Mouse (Mus musculus) right cerebral cortex, adult 2 months (tissue): ENCODE results near the gene Klhdc3.

Experiments used
- DNase-seq, 2 experiments: peaks; one replicate each; pipeline ENCODE4 v3.0.0; 2021 to 2022; ENCODE audit warnings: low spot score in 2 of 2

Gene Klhdc3

GRCm38 (mm10) chr17:46661351-46661750 is 19.4 kb downstream of the Klhdc3 start:
- DNase-seq: no peak

DNA sequence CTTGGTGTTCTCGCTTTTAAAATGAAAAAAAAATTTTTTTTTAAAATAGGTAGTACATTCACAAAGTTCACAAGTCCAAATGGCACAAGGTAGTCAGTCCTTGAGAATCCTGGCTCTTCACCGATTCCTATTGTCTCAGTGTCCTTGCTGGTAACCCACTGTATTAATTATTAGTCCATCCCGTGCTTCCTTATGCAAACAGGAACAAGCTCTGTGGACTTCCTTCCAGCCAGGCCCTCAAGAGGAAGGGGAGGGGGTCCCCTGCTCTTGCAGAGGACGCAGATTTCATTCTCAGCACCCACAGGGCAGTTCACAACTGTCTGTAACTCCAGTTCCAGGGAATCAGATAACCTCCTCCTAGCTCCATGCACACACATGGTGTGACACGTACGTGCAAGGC is 24.7 kb downstream of the Klhdc3 start:
- no peak for DNase-seq

DNA sequence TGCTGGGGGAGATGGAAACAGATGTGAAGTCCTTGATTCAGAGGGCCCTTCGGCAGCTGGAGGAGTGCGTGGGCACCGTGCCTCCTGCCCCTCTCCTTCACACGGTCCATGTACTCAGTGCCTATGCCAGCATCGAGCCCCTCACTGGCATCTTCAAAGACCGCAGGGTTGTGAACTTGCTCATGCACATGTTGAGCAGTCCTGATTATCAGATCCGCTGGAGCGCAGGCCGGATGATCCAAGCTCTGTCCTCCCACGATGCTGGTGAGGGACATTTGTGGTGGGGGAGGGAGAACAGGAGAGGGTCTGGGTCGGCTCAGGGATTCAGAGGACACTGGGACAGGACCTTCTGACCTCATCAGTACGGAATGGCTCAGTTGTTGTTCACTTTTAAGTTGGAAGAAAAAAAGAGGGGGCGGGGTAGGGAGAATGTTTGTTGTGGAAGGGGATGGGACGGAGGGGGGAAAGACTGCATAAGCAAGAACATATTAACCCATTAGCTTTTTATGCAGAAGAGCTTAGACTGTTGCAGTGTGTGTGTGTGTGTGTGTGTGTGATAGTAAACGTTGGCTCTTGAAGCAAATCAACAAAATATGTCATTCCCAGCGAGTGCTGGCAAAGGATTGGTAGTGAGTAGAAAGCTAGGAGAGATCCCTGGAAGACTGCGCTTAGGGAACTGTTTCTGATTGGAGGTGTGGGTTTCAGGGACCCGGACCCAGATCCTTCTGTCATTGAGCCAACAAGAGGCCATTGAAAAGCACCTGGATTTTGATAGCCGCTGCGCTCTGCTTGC is 28.8 kb downstream of the Klhdc3 start:
- DNase-seq: no peak

- no peak for DNase-seq
Observed at GRCm38 (mm10) chr17:46651292-46651691, 29.4 kb downstream of the Klhdc3 start.

DNA sequence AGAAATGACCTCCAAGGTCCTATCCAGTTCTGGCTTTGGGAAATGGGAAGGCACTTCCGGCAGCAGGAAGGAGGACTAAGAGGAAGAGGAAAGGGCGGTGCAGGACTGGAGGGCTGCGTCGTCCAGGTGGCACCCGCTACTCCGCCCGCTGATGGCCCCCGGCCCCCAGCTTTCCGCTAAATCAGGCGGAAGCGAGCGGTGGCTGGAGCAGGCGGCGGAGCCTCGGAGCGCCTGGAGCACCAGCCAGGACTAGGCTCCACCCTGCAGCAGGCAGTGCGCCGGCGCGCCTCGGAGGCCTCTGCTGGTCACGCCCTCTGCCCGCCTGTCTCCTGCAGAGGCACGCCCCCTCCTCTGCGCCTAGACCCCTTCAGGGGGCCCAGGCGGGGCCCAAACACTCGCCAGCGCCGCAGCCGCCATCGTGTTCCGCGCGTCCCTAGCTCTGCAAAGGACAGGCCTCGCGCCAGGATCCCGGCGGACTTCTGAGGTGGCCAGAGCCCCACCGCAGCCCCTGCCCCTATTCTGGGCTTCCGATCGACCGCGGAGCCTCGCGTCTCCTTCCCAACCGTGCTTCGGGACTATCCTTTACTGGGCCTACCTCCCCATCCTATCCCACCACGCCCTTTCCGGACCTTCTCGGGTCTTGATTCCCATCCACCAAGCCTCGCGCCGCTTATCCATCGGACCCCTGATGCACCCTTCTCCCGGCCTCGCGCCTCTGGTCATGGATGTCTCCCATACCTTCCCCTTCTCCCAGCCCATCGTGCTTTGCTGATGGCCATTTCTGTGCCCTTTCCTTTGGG is 30.3 kb downstream of the Klhdc3 start, which contains the start of gene Cul7:
TSS of gene Cul7 (plus strand) at position 106 of the 800 bp plus-strand sequence.
- peak; percentile 87 to 89 for DNase-seq

DNA sequence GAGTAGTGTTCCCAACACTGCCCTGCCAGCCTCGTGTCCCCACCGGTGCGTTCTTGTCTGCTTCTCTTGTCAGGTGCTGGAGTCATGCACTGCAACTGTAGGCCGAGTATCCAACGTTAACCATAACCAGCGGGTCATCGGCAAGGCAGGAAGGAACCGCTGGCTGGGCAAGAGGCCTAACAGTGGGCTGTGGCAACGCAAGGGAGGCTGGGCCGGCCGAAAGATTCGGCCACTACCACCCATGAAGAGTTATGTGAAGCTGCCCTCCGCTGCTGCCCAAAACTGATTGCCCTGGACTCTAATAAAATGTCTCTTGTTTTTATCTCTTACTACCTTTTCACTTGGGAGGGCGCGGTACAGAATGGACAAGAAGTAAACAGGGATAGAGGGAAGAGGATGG is 30.9 kb downstream of the Klhdc3 start:
- no peak for DNase-seq

GRCm38 (mm10) chr17:46648436-46648835 is 32.3 kb downstream of the Klhdc3 start:
- no peak for DNase-seq

- DNase-seq: no peak
Observed at GRCm38 (mm10) chr17:46647279-46647678, 33.4 kb downstream of the Klhdc3 start.

- no peak for DNase-seq
Observed at GRCm38 (mm10) chr17:46646322-46646662, 34.4 kb downstream of the Klhdc3 start.

DNA sequence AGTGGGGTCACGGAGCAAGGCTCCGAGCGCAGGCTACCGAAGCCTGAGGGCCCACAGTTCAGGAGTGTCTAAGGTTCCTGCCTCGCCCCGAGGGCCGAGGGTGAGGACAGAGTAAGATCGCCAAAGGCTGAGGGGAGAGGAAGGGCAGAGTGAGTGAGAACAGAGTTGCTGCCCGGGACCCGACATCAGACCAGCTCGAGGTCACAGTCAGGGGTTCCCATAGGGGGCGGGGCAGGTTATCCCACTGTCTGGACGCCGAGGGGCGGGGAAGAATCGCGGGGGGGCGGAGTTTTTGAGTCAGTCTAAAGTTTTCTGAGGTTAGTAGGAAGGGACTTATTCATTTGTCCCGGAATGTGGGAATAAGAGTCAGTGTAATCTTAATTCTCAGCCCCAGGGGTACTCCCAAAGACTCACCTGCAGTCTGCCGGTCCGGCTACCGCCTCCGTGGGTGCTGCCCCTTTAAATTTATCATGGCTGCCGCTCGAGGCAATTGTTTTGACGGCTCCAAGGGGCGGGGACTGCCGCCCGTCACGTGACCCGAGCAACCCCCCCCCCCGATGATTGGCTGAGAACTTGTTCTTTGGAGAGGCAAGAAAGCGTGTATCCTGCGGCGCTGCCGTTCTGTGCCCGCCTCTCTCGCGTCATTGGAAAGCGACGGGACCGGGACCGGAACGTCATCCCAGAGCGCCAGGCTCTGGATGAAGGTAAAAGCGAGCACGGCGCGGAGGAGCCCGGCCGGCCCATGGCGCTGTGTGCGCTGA is 35.0 kb downstream of the Klhdc3 start, which contains the start of the genes Klc4 and Mrpl2:
TSS of gene Klc4 (minus strand) at position 462 of the 761 bp plus-strand sequence.
TSS of gene Mrpl2 (plus strand) at position 669 of the 761 bp plus-strand sequence.
- peak; percentile 100 for DNase-seq

DNA sequence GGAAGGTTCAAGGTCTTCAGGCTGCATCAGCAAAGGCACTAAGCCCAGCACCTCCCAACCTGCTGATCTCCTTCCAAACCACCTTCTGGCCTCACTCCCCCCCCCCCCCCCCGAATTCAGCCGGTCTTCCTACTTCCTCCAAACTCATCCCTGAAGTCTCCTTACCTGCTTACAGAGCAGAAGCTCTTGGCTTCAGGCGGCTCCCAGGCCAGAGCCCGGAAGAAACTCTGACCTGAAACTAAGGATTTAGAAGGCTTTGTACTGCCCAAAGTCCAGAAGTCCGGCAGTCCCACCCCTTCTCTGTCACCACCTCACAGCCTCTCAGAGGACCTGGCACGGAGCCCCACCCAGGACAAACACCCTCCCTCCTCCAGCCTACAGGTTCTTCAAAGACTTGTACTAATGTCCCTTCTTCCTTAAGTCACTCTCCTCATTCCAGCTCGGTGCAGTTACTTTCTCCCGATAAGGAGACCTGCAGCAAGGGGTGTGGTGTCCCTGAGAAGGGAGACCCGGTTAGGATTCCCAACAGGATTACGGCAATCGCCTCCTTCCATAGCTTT is 35.7 kb downstream of the Klhdc3 start:
- DNase-seq: no peak

GRCm38 (mm10) chr17:46644152-46644805 is 36.4 kb downstream of the Klhdc3 start:
- DNase-seq: no peak

- no peak for DNase-seq
Observed at GRCm38 (mm10) chr17:46642060-46642459, 38.7 kb downstream of the Klhdc3 start.

DNA sequence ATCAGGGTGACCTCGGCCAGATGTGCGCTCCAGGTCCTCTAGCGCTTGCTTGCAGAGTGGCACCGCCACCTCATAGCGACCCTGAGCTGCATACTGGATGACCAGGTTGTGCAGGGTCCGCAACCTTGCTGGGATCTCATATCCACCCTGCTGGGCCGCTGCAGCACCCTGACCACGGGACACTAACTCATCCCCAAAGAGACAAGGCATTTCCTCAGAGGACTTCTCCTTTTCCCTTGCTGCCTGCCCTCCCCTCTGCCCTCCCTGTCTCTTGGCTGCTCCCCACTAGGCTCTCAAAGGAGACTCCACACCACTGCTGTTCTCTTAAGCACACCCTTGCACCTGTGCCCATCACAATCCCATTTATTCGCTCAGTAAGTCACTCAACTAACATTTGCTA is 40.8 kb downstream of the Klhdc3 start:
- DNase-seq: no peak

- peak; percentile 72 to 74 for DNase-seq
Observed at GRCm38 (mm10) chr17:46636831-46637523, 43.7 kb downstream of the Klhdc3 start.

GRCm38 (mm10) chr17:46629685-46630441 is 50.9 kb downstream of the Klhdc3 start:
- no peak for DNase-seq

DNA sequence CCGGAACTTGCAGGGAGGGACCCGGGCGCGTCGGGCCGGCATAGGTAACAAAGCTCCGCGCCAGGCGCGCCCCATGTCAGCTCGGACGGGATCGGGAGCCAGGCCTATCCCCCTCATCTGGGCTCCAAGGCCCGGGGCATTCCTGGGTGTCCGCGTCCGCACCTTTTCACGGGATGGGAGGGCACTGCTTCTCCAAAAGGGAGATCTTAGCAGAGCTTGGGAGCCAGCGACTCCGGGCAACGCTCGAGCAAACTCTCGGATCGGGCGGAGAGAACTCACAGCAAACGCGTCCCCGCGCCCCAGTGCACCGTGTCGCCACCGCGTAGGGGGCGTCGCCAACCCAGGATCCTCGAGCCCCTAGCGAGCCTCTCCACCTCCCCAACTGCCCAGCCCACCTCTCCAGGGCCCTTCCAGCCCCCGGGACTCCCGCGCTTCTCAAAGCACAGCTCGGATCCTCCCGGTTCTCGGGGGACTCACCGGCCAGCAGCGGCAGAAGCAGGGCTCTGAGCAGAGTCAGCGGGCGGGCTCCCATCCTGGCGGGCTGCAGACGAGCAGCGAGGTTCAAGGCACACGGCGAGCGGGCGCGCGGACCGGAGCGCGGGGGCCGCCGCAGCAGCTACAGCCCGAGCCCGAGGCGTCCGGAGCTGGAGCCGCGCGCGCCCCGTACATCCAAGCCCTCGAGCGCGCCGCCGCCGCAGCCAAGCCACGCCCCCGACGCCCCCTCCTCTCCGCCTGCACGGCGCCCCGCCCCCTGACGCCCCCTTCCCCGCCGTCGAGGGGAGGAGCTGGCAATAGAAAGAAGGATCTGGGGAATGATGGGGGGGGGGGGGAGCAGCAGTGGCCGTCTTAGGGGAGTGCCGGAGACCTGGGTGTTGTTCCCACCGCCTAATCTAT is 51.7 kb downstream of the Klhdc3 start, which contains the start of gene Ptk7:
TSS of gene Ptk7 (minus strand) at position 714 of the 894 bp plus-strand sequence.
- peak; percentile 61 to 62 for DNase-seq

DNA sequence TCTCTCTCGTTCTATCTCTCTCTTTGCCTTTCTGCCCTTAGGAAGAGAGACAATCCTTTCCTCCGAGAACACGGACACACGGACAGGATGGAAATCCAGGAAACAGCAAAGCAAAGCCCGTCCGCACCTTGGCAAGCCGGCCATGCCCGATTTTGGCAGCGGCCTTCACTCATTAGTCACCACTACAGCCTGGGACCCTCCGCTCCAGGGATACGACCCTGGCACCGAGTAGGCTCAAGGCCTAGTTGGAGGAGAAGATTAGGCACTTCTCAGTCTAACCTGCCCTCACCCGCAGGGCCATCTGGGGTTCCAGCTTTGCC is 52.3 kb downstream of the Klhdc3 start:
- no peak for DNase-seq

DNA sequence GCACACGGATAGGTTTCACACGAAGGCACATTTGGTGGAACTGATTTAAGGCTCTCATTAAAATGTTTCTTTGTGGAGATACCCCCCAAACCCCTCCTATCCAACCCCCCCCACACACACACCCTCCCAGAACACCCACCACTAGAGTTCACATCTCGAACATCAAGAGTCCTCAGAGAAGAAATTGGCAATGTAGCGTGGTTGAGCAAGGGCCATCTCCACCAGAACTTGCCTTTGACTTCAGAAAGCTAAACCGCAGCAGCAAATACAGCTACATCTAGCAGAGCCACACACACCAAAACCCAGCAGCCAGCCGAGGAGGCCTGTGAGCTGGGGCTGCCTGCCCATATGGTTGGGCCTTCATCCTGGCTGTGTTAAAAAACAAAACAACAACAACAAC is 53.3 kb downstream of the Klhdc3 start:
- no peak for DNase-seq
